Mouse (Mus musculus) testis, adult 2 months (tissue): ENCODE data around the gene Otub2.

ENCODE experiments used
- CTCF ChIP-seq: fragments of 200-500 bp; IDR thresholded peaks from 2 replicates; pipeline ENCODE4 v1.5.1; 2012; ENCODE audit warnings: low read depth, mild to moderate bottlenecking, inconsistent platforms, low read length, moderate library complexity; ENCODE audit not compliant: control insufficient read depth, insufficient read depth, insufficient replicate concordance
- POLR2A ChIP-seq: fragments of 200-500 bp; IDR thresholded peaks from 2 replicates; pipeline ENCODE4 v1.6.1; 2012; ENCODE audit warnings: low read depth, mild to moderate bottlenecking, inconsistent platforms, low read length, moderate library complexity; ENCODE audit not compliant: control insufficient read depth

GRCm38 (mm10) chr12:103343456-103343855 lies 45.0 kb upstream of the Otub2 start:
- no peak for TF ChIP-seq CTCF
- TF ChIP-seq POLR2A: no peak
